Mouse (Mus musculus): ENCODE results near the gene Gm11444.

The Gm11444 gene

DNA sequence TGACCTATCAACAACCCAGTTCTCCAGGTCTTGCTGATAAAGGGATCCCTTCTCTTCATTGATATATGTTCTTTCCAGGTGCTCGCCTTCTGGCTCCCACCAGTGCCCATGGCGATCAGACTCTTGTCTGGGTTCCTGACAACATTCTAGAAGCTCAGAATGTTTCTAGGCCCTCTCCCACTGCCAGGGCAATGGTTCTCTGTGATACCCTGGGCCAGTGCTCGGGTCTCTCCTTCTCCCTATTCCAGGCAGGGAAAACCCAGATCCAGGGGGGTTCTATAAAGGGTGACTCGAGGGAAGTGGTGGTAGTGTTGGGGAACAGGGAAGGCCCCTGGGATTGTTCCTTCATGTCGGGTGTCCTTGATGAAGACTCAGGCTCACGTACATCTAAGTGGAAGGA is at the start of gene Gm11444:
Gene Gm11444, minus strand, starts transcription at position 101 of the 400 bp plus-strand sequence.
- no peak for ATAC-seq (ENCODE audit: low TSS enrichment)

DNA sequence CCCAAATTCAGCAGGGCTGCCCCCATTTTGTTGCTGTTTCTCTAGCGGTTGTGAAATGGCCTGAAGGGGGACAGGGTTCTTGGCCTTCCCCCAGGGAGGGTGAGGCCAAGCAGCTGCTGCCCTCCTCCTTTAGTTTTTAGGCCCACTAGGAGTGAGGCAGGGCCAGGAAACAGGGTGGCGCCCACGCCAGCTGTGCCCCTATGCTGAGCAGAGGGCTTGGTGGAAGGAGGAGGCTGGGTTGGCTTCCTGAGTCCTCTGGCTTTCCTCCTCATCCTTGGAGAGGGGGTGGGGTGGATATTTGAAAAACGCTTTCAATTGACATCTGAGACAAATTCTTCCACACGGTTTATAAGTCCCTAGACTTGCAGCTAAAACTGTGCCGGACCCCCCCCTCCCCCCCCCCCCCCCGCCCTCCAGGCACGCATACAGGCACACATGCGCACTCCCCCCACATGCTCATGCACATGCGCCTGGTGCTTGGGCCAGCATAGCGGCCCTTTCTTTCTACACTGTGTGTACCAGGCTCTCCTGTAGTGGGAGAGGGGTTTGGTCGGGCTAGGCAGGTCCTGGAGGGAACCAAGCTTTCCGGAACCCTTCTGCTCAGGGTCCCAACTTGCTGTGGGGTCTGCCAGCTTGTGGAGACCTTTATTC is 46.3 kb upstream of the Gm11444 start:
- ATAC-seq (ENCODE audit: low TSS enrichment) = no peak

DNA sequence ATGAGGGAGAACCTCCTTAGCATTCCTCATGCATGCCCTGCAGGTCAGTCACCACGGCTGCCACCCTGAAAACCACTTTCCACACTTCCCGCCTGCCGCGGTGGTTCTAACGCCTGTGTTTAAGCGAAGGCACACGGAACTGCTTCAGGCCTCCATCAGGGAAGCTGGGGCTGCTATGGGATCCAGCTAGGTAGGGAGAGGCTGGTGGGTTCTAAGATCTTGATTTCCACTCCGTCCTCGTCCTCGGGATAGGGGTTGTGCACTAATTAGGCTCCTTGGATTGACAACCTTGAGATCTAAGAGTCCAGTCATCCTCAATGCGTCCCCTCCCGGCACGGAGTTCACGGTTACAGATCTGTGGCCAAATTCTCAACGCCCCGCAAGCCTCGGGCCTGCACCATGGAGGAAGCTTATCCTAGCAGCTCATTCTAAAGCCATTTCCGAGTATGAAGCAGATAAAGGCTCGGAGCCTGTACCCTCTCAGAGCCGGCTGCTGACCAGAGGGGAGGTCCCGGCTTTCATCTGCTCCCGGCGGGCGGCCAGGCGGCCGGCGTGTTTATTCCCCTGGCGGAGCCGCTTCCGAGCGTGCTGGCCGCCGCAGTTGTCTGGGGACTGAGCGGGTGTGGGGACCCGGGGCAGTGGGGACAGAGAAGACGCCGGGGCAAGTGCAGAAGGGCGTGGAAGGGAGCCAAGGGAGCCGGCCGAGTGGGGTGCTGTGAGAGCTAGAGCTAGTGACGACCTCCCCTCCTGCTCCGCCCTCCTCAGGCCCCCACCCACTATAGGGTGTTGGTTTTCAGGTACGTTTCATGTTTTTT is 44.8 kb upstream of the Gm11444 start:
- ATAC-seq (ENCODE audit: low TSS enrichment) = no peak

DNA sequence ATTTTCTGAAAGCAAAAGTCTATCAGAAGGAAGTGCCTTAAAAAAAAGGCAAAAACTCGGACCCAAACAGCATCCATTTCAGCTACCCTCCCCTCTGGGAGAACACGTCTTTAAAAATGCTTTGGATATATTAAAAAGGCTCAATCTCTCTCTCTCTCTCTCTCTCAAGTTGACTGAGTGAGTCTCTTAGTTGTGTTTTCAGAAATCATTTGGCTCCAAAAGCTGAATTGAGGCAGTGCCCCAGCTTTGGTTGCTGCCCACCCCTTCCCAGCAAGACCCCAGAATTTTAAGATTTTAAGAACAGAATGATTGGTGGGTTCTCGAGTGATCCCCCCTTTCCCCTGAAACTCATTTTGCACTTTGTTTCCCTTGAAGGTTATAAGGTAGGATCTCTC is 44.0 kb upstream of the Gm11444 start:
- ATAC-seq (ENCODE audit: low TSS enrichment) = no peak

DNA sequence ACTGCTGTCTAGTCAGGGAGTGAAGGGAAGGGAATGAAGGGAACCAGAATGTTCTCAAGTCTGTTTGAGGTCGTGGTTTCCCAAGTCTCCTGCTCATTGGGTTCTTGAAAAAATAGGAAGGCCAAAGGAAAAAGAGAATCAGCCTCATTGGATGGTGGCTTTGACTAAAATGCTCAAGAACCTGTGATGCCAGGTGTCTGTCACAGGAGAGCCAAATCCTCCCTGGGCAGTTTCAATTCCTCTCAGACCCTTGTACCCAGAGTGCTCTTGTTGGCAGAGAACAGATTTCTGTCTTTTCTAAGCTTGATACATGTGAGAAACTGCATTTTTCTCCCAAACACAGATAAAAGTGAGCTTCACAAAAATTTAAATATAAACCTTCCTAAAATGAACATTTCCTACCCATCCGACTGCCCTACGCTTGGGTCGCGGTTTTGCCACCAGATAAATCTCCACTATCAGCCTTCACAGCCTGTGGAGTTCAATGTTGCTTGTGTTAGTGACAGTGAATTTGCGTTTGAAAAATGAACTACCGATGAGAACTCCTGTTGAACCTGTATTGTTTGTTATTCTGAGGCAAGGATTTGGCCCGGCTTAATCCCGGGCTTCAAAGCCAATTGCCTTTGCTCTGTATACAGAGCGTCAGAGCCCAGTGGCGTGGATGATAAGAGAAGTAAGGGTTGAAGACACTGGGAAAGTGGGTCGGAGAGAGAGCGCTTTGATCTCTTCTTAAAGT is 43.4 kb upstream of the Gm11444 start:
- ATAC-seq (ENCODE audit: low TSS enrichment) = no peak

DNA sequence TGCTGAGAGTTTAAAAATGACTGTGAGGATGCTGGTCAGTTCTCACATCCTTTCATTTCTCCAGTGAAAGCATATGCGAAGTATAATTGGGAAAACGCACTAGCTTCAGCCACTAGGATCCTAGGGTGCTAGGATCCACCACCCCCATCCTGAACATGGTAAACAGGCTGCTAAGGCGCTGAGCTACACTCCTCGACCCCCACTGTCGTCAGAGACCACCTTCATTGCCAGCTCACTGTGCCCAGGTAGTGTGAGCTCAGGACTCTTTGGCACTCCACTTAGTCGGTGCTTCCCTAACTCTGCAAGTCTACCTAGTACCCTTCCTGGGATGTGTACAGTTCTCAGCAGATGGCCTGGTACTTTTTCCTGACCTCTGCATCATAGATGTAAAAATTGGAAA is 42.6 kb upstream of the Gm11444 start:
- ATAC-seq (ENCODE audit: low TSS enrichment) = no peak

DNA sequence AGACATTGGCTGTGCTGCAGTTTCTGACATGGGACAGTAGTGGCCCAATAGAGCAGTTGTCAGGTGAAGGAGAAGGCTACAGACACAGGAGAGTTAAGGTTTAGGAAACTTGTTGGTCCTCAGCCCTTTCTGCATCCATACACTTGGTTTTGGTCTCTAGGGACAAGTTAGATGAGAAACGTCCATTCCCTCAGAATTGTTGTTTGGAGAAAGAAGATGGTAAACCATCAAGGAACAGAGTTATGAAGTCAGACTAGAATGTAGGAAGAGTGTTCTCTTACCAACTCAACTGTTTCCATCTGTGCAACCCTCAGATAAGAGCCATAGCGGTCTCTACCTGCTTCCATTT is 41.5 kb upstream of the Gm11444 start:
- no peak for ATAC-seq (ENCODE audit: low TSS enrichment)

DNA sequence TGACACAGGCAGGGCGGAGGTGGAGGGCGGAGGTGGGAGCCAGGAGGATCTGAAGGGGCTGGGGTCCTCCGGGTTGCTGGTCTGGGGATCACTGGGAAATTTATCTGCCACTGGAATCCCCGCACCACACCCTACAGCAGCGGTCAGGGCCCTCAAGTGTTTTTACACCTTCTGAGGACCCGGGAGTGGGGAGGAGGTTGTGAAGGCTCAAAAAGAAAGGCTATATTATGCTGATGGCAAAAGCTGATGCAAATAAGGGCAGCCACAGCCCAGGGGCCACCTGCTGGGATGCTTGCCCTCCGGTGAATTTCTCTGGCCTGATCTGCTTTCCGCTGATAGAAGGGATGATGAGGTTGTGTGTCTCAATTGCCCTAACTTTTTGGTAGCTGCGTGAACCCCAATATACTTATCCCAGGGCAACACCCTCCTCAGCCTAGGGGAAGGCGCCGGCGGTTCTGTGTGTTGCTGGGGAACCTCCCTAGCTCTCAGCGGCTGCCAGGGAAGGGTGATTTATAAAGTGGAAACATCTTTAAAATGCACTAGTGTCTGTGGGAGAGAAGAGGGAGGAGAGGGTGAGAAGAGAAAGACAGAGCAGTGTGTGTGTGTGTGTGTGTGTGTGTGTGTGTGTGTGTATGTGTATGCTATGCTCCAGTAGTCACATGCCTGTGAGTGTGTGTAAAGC is 41.0 kb upstream of the Gm11444 start:
- ATAC-seq (ENCODE audit: low TSS enrichment) = no peak

DNA sequence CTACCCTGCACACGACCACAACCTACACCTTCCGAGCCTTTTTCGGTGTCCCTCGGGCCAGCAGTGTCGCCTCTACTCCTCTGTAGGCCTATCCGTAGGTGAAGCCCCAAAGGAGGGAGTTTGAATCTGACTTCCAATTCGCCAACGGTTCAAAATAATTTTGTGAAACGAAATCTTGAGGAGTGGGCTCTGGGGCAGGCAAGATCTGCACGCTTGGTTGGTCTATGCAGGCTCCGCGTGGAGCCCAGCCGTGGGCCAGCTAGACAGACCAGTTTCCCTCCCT is 40.4 kb upstream of the Gm11444 start:
- no peak for ATAC-seq (ENCODE audit: low TSS enrichment)

DNA sequence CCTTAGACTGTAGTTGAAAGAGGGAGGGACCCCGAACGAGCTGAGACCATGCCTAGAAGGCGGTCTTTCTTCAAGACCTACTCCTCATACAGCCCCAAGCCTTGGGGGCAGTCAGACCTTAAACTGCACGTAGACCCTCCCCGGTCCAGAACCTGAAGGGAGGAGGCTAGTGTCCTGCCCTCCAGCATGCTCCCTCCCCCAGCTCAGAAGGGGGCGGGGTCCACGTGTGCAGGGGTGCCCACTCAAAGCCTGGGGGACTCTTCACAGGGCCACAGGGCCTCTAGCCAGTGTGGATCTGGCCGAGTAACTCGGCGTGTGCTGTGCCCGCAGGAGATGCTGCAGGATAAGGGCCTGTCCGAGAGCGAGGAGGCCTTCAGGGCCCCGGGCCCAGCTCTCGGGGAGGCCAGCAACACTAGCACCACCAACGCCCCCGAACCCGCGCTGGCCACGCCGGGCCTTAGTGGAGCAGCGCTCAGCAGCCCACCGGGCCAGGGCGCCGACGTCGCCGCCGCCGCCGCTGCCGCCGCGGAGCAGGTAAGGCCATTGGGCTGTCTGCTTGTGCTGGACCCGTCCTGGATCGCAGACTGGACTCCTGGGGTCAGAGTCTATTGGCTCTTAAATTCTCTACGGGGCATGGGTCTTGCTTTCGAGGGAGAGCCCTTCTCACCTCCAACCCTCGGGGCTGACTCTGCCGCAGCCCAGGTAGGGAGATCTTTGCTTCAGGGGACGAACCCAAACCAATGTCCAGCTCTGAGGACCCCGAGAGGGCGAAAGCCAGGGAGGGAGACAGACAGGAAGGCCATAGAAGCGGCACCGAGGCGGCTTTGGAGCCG is 39.8 kb upstream of the Gm11444 start:
- ATAC-seq (ENCODE audit: low TSS enrichment) = no peak

DNA sequence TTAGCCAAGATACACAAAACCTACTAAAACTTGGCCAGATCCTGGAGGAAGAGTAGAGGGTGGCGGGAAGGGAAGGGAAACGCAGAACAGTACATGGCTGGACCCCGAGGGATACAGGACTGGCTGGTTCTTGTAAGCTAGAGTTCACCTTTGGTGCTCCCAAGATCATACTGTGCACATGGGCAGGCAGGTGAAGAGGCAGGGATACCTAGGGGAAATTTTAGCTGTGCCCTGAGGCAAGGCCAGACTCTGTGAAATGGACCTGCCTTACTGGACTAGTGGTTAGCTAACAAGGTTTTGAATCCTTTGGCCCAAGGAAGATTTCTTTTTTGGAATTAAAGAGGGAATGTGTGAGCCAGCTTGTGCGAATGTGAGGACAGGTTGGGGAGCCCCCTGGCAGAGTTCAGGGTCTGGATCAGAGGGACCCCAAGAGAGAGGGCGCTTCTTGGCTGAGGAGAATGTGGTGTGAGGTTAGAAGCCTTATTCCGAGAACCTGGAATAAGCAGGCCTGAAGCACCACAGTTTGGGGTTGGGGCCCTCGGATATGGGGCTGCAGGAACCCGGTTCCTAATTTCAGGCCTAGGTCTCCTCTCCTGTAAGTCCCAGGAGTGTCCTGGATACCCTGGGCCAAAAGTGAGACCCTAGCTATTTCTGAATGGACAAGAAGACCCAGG is 39.1 kb upstream of the Gm11444 start:
- ATAC-seq (ENCODE audit: low TSS enrichment) = no peak

DNA sequence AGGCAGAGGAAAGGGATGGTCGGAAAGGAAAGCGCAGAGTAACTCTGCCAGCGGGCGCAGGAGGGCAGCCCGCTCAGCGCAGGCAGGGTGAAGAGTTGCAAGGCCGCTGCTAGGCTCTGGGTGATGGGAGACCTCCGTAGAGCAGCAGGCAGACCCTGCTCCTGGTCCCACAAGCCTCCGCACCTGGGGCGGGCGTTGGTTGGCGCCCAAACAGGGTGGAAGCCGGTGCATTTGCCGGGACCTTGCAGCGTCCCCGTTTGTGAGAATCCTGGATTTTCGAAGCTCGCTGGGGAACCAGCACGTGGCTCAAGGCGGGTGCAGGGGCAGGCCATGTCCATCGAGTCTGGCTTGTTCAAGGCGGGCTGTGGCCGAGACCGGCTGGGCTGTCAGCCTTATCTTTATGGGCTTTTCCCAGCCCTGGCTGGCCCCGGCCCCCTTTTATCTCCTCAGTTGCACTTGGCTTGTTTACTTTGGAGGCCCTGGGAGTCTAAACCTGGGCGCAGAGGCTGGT is 38.4 kb upstream of the Gm11444 start:
- ATAC-seq (ENCODE audit: low TSS enrichment) = no peak

DNA sequence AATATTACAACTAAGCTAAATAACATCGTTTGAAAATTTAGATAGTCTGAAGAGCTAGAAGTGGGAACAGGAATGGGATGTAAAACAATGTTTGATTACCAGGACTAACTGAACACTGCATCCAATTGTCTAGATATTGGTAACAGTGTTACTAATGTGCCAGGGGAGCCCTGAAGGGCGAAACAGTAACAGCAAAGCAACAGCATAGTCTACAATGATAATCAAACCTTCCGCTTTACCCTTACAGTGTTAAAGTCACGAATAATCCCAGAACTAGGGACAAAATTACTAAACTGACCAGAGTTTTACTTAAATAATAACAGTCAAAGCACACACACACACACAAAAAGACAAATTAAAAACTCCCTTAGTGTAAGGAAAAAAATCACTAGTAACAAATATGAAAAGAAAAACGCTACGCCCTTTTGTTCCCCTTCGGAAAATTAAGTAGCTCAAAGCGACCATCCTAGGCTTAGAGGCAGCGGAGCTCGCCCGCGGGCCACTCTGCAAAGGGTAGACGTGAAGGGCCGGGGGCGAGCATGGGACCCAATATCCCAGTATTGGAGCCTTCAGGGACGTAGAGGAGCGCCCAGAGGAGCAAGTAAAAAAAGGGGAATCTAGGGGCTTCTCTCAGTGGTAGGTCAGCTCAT is 37.8 kb upstream of the Gm11444 start:
- ATAC-seq (ENCODE audit: low TSS enrichment) = no peak

DNA sequence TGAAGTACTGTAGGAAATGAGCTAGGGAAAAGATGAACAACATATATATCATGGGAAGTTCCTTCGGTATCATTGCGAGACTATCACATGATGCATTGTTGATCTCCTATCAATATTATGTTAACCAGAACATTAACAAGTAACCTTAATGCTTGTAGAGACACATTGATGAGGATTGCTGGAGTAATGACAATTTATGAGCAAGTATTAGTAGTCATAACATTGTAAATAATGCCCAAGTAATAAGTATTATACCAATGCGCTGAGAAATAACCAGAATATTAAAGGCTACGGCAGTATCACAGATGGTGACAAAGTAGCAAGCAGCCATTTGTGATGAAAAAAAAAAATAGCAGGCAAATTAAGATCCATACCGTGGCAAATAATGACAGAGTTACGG is 37.1 kb upstream of the Gm11444 start:
- ATAC-seq (ENCODE audit: low TSS enrichment) = no peak

DNA sequence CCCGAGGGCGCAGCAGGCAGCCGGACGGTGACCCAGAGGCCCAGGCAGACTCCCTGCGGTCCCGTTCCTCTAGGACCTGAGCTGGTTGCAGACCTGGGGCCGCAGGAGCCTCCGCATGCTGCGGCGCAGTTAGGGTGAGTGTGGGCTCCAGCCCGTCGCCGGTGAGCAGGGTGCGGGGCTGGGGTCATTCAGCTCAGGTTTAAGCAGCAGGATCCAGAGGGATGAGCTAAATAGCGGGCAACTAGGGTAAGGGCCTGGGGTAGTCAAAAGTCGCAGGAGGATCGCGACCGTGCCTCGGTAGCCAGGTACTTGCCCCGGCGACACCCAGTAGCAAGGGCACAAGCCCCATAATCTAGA is 36.3 kb upstream of the Gm11444 start:
- ATAC-seq (ENCODE audit: low TSS enrichment) = no peak

DNA sequence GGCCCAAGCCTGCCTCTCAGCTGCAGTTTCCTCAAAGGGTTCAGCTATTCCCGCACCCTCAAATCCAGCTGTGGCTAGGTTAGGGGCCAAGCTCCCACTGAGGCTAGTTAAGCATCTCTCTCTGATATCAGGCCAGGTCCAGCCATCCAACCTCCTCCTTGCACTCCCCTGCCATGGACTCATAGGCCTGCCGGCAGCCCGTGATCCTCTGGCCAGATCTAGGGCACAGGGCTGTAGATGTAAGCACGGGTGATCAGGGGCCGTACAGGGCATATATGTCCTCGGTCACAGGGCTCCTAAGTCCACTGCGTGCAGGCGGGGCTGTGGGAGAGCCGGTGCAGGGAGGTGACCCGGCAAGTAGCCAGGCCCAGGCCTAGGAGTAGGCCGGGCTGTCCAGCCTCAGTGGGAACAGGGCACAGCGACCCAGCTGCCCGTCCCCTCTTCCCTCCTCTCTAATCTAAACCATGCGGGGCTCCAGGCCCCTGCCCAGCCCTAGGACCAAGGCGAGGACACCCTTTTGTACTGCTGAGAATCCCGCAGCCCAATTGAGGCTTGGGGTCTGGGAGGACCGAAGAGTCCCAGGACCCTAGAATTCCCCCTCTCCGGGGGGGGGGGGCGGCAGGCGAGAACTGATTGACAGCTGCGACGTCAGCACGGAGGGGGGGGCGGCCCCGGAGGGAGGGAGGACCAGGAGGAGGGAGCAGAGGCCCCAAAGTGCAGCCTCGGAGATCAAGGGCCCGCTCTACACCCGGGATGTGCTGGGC is 35.7 kb upstream of the Gm11444 start, which contains the start of gene Tbx4:
Gene Tbx4, plus strand, starts transcription at position 758 of the 764 bp plus-strand sequence.
- no peak for ATAC-seq (ENCODE audit: low TSS enrichment)

DNA sequence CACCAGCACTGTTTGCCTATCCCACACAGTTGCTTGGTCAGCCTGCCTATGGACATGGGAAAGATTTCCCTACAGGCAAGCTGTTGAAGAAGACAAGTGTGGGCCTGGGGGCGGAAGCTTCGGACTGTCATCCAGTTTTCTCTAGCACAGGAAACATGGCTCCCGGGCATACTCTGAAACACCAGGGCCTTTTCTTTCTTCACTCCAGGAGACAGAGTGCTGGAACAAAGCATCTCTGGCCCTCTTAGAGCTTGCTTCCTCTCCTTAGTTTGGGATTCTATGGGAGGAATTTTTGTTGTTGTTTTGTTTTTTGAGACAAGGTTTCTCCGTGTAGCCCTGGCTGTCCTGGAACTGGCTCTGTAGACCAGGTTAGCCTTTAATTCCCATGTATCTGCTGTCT is 34.4 kb upstream of the Gm11444 start:
- no peak for ATAC-seq (ENCODE audit: low TSS enrichment)

DNA sequence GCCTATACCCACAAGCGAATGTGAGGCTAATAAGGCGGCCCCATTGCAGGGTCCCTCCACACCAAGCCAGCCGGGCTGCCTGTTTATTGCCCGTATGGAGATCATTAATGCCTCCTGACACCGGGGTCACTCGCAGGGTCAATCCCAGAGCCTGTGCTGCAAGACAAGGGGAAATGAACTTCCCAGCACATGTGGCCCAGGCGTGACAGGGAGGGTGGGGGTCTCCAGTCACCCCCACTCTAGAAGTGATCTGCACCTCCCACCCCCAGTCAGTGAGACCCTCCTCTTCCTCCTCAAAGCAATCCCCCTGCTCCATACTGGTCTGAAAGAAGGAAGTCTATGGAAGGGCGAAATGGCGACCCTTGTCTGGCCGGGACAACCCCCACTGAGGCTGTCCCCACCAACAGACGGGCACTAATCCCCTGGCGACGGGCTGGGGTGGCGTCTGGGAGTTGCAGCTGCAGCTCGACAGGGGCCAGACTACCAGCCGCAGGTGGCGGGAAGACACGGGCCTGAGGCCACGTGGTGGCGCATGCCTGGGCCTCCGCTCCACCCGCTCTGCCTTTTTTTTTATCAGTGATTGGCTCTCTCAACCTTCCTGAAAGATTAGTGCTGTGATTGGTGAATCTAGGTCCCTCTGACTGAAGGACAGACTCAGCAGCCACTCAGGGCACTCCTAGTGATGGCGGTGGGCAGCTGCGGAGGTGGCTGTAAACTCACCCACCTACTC is 26.1 kb upstream of the Gm11444 start:
- no peak for ATAC-seq (ENCODE audit: low TSS enrichment)

DNA sequence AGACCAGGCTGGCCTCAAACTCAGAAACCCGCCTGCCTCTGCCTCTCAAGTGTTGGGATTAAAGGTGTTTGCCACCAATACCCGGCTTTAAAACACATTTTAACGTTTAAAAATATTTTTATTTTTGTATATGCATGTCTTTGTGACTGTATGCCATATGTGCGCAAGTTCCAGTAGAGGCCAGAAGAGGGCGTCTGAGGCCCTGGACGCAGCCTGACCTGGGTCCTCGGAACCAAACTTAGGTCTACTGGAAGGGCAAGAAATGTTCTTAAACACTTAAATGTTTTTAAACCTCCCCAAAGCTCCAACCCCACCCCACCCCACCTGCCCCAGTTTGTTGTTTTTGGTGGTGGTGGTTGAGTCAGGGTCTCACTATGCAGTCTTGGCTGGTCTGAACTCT is 14.2 kb upstream of the Gm11444 start:
- ATAC-seq (ENCODE audit: low TSS enrichment) = no peak
